Mouse (Mus musculus) stomach, embryonic 16.5 days (tissue): ENCODE results near the gene Zfp512b. TPM values are rescaled to one million over a fixed set of nuclear protein-coding genes. Genes with fewer than 3 reads are reported as not detected.

Source experiments
- ATAC-seq: fragments of 200-750 bp; cut with Nextera tagmentation; 2 replicates; pipeline ENCODE4 v1.8.0; 2017; ENCODE audit warnings: moderate number of reproducible peaks, moderate TSS enrichment; ENCODE audit not compliant: insufficient read depth, low FRiP score
- H3K27ac ChIP-seq: fragments of 300-500 bp; sonication (generic); 2 replicates; pipeline ENCODE4 v1.5.1; 2014; ENCODE audit warnings: low read length
- H3K27me3 ChIP-seq: fragments of 300-500 bp; sonication (generic); 2 replicates; pipeline ENCODE4 v1.6.1; 2014; ENCODE audit warnings: low read length, control low read depth, mixed read lengths; ENCODE audit not compliant: control insufficient read depth, insufficient read depth
- H3K36me3 ChIP-seq: fragments of 300-500 bp; sonication (generic); 2 replicates; pipeline ENCODE4 v1.6.1; 2014; ENCODE audit warnings: low read length; ENCODE audit not compliant: control insufficient read depth, insufficient read depth
- H3K4me1 ChIP-seq: fragments of 300-500 bp; sonication (generic); 2 replicates; pipeline ENCODE4 v1.6.1; 2014; ENCODE audit warnings: low read length, control low read depth, mixed read lengths; ENCODE audit not compliant: control insufficient read depth, insufficient read depth
- H3K4me2 ChIP-seq: fragments of 300-500 bp; sonication (generic); 2 replicates; pipeline ENCODE4 v1.6.1; 2014; ENCODE audit warnings: low read depth, low read length, mixed read lengths
- H3K4me3 ChIP-seq: fragments of 300-500 bp; sonication (generic); replicated peaks from 2 replicates; pipeline ENCODE4 v1.5.1; 2014; ENCODE audit warnings: mild to moderate bottlenecking, low read length
- H3K9ac ChIP-seq: fragments of 300-500 bp; sonication (generic); 2 replicates; pipeline ENCODE4 v1.6.1; 2014; ENCODE audit warnings: low read length
- H3K9me3 ChIP-seq: fragments of 300-500 bp; sonication (generic); replicated peaks from 2 replicates; pipeline ENCODE4 v1.6.1; 2016; ENCODE audit warnings: low read length, control low read depth; ENCODE audit not compliant: control insufficient read depth
- WGBS: fragments of 180-500 bp; shearing (Covaris S2); extraction: QIAGEN DNeasy Blood & Tissue Kit; methylation state at CpG from one replicate; pipeline ENCODE4 v1.1.7; 2014; 5-methylcytosine and 5-hydroxymethylcytosine counted together
- polyA plus RNA-seq: library from polyadenylated mRNA; unstranded; fragments of >200 nt; fragmentation: Nextera tagmentation; extraction: Ambion mirVana; gene quantifications from 2 replicates; pipeline ENCODE4 v1.2.1, GENCODE M21; 2015

Gene Zfp512b
- polyA plus RNA-seq, 1 experiment from 2014 or later = 33.8 TPM

GRCm38 (mm10) chr2:181600828-181601750, 8.5 kb upstream of the Zfp512b start:
- Histone ChIP-seq H3K4me1 (peaks cover 35% of the 10 kb centered on the region), H3K27ac (peak overlapping the region; percentile 82), H3K36me3 (no peaks in the 10 kb centered on the region), H3K4me2 (peak overlapping the region; percentile 92), H3K9me3 (no peaks in the 10 kb centered on the region), H3K4me3 (peak overlapping the region; percentile 98), H3K9ac (peak overlapping the region; percentile 96), H3K27me3 (no peaks in the 10 kb centered on the region; the same call in 1 of the 2 replicates)
- ATAC-seq = peak; percentile 91
- 1% methylated on average over 57 of the region's 57 CpGs for WGBS

- ATAC-seq = no peak
- peaks cover 35% of the 10 kb centered on the region for H3K4me1 ChIP-seq
- no peaks in the 10 kb centered on the region; the same call in 1 of the 2 replicates for H3K27me3 ChIP-seq
- no peaks in the 10 kb centered on the region for H3K9me3 ChIP-seq
- peak overlapping the region; percentile 92 for H3K4me2 ChIP-seq
- H3K27ac ChIP-seq = peak overlapping the region; percentile 82
- peak overlapping the region; percentile 98 for H3K4me3 ChIP-seq
- no peaks in the 10 kb centered on the region for H3K36me3 ChIP-seq
- 66% methylated on average over 6 of the region's 6 CpGs for WGBS
- H3K9ac ChIP-seq = peak overlapping the region; percentile 77
These were observed 7.7 kb upstream of the Zfp512b start for GRCm38 (mm10) chr2:181600226-181600758.

GRCm38 (mm10) chr2:181598454-181599351, 6.1 kb upstream of the Zfp512b start, which contains the start of gene Samd10:
Gene Samd10 (minus strand): TSS chr2:181599212.
- 2% methylated on average over 71 of the region's 71 CpGs for WGBS
- H3K9ac ChIP-seq = peak within 1 kb of the TSS; percentile 91

GRCm38 (mm10) chr2:181597378-181598061, 4.9 kb upstream of the Zfp512b start:
- Histone ChIP-seq H3K4me3 (no peak overlapping the region), H3K36me3 (no peaks in the 10 kb centered on the region), H3K9ac (no peak overlapping the region), H3K9me3 (no peaks in the 10 kb centered on the region), H3K4me1 (peaks cover 34% of the 10 kb centered on the region), H3K27me3 (no peaks in the 10 kb centered on the region; the same call in 1 of the 2 replicates), H3K4me2 (peak overlapping the region; percentile 74), H3K27ac (peak overlapping the region; percentile 97)
- ATAC-seq = no peak
- WGBS = 61% methylated on average over 7 of the region's 7 CpGs

More at GRCm38 (mm10) chr2:181598454-181599351, 6.1 kb upstream of the Zfp512b start, which contains the start of gene Samd10:
- Histone ChIP-seq H3K27me3 (no peaks in the 10 kb centered on the region; the same call in 1 of the 2 replicates), H3K4me3 (peak within 1 kb of the TSS; percentile 66), H3K9me3 (no peaks in the 10 kb centered on the region), H3K36me3 (no peaks in the 10 kb centered on the region), H3K4me2 (peak within 1 kb of the TSS; percentile 74), H3K27ac (peak within 1 kb of the TSS; percentile 97), H3K4me1 (peaks cover 33% of the 10 kb centered on the region)
- peak; percentile 54 for ATAC-seq

- 41% methylated on average over 6 of the region's 6 CpGs for WGBS
- 0 out of 2 replicates have a peak overlapping the region, but pooled peaks have one; percentile 12 for H3K9ac ChIP-seq
- no peak for ATAC-seq
- H3K36me3 ChIP-seq = no peaks in the 10 kb centered on the region
- H3K9me3 ChIP-seq = no peaks in the 10 kb centered on the region
- no peak overlapping the region for H3K27ac ChIP-seq
- no peak overlapping the region for H3K4me3 ChIP-seq
- no peak overlapping the region for H3K4me2 ChIP-seq
- H3K4me1 ChIP-seq = peaks cover 27% of the 10 kb centered on the region
- H3K27me3 ChIP-seq = no peaks in the 10 kb centered on the region; the same call in 1 of the 2 replicates
These were observed 3.8 kb upstream of the Zfp512b start for GRCm38 (mm10) chr2:181596221-181596960.

GRCm38 (mm10) chr2:181594946-181595696, 2.5 kb upstream of the Zfp512b start:
- WGBS = 62% methylated on average over 4 of the region's 4 CpGs

GRCm38 (mm10) chr2:181593937-181594336, 1.3 kb upstream of the Zfp512b start:
- Histone ChIP-seq H3K9me3 (no peaks in the 10 kb centered on the region), H3K27ac (no peak overlapping the region), H3K4me3 (no peak overlapping the region), H3K4me1 (peaks cover 29% of the 10 kb centered on the region), H3K9ac (no peak overlapping the region), H3K27me3 (no peaks in the 10 kb centered on the region; the same call in 1 of the 2 replicates), H3K4me2 (no peak overlapping the region), H3K36me3 (0 out of 2 replicates have a peak, but pooled peaks cover 6% of the 10 kb centered on the region)
- no peak for ATAC-seq

More at GRCm38 (mm10) chr2:181594946-181595696, 2.5 kb upstream of the Zfp512b start:
- no peak for ATAC-seq
- Histone ChIP-seq H3K27ac (no peak overlapping the region), H3K4me2 (no peak overlapping the region), H3K4me1 (peaks cover 29% of the 10 kb centered on the region), H3K27me3 (no peaks in the 10 kb centered on the region; the same call in 1 of the 2 replicates), H3K4me3 (no peak overlapping the region), H3K9me3 (no peaks in the 10 kb centered on the region), H3K9ac (no peak overlapping the region), H3K36me3 (0 out of 2 replicates have a peak, but pooled peaks cover 3% of the 10 kb centered on the region)
